Mouse (Mus musculus) liver, adult 2 months (tissue): ENCODE measurements around the gene Dpm3.

Source experiments
- CTCF ChIP-seq: fragments of 200-500 bp; IDR thresholded peaks from 2 replicates; pipeline ENCODE4 v1.5.1; 2011; ENCODE audit warnings: low read depth, low read length, control low read depth
- POLR2A ChIP-seq: fragments of 200-500 bp; IDR thresholded peaks from 2 replicates; pipeline ENCODE4 v1.6.1; 2011; ENCODE audit warnings: low read length, control low read depth; ENCODE audit not compliant: insufficient read depth; ENCODE audit errors: extremely low read depth

- TF ChIP-seq POLR2A (no peak), CTCF (no peak)
Measured at GRCm38 (mm10) chr3:89221167-89221566, 38.0 kb upstream of the Dpm3 start.
